Mouse (Mus musculus): ENCODE data around the gene Patl2. TPM values are rescaled to one million over a fixed set of nuclear protein-coding genes. Genes with fewer than 3 reads are reported as not detected.
"Not testable (repeated sequence)": the region's sequence is repeated elsewhere in the genome, so short reads cannot be mapped to it uniquely, and the experiment has no call there.

Gene Patl2
- polyA plus RNA-seq, 2 experiments, result 0.04 TPM; not detected in 1

GRCm38 (mm10) chr2:122221798-122222197, 35.8 kb upstream of the Patl2 start:
- Histone ChIP-seq H3K9ac (replicated peaks) (no peak overlapping the region), H3K4me1 (replicated peaks; ENCODE audit: control insufficient read depth in 2 of 2, insufficient read depth in 2 of 2, low read length in 1 of 2) (peaks cover 28 to 32% of the 10 kb centered on the region in 2 experiments), H3K27ac (no peak overlapping the region), H3K27me3 (ENCODE audit: control insufficient read depth, insufficient read depth, low read length) (no peaks in the 10 kb centered on the region), H3K4me3 (ENCODE audit: insufficient read depth in 1 of 2, low read depth in 2 of 2, low read length in 2 of 2) (no peak overlapping the region), H3K9me3 (ENCODE audit: control insufficient read depth, low read length) (no peaks in the 10 kb centered on the region), H3K4me2 (ENCODE audit: low read depth) (no peak overlapping the region), H3K36me3 (replicated peaks; ENCODE audit: control insufficient read depth, insufficient read depth, low read depth) (no peaks in the 10 kb centered on the region)
- DNase-seq (ENCODE audit: low read depth in 3 of 3, low spot score in 3 of 3) (no peak), ATAC-seq (ENCODE audit: insufficient read depth) (peak; percentile 48; the same call in 1 of the 2 replicates)
- WGBS (ENCODE audit: insufficient replicate concordance), result 42% methylated on average over 5 of the region's 5 CpGs
- no peak for TF ChIP-seq EP300 (IDR thresholded peaks at IDR 0.05; ENCODE audit: low read depth)
- TF ChIP-seq CTCF (IDR thresholded peaks at IDR 0.05; ENCODE audit: low read depth), result no peak

- peaks cover 31 to 35% of the 10 kb centered on the region in 2 experiments for H3K4me1 ChIP-seq (replicated peaks; ENCODE audit: control insufficient read depth in 2 of 2, insufficient read depth in 2 of 2, low read length in 1 of 2)
- no peaks in the 10 kb centered on the region for H3K9me3 ChIP-seq (ENCODE audit: control insufficient read depth, low read length)
- no peaks in the 10 kb centered on the region for H3K27me3 ChIP-seq (ENCODE audit: control insufficient read depth, insufficient read depth, low read length)
- H3K9ac ChIP-seq (replicated peaks), result no peak overlapping the region
- H3K36me3 ChIP-seq (replicated peaks; ENCODE audit: control insufficient read depth, insufficient read depth, low read depth), result no peaks in the 10 kb centered on the region
- H3K27ac ChIP-seq, result no peak overlapping the region
- H3K4me3 ChIP-seq (ENCODE audit: insufficient read depth in 1 of 2, low read depth in 2 of 2, low read length in 2 of 2), result no peak overlapping the region
- DNase-seq (ENCODE audit: low read depth in 3 of 3, low spot score in 3 of 3) (no peak), ATAC-seq (ENCODE audit: insufficient read depth) (no peak)
- H3K4me2 ChIP-seq (ENCODE audit: low read depth), result no peak overlapping the region
- TF ChIP-seq CTCF (IDR thresholded peaks at IDR 0.05; ENCODE audit: low read depth) (no peak), EP300 (IDR thresholded peaks at IDR 0.05; ENCODE audit: low read depth) (no peak)
- 12% methylated on average over 4 of the region's 4 CpGs for WGBS (ENCODE audit: insufficient replicate concordance)
Measured at GRCm38 (mm10) chr2:122221378-122221777, 35.4 kb upstream of the Patl2 start.

GRCm38 (mm10) chr2:122218234-122218633, 32.2 kb upstream of the Patl2 start:
- Histone ChIP-seq H3K9ac (replicated peaks) (no peak overlapping the region), H3K9me3 (ENCODE audit: control insufficient read depth, low read length) (no peaks in the 10 kb centered on the region), H3K36me3 (replicated peaks; ENCODE audit: control insufficient read depth, insufficient read depth, low read depth) (no peaks in the 10 kb centered on the region), H3K4me1 (replicated peaks; ENCODE audit: control insufficient read depth in 2 of 2, insufficient read depth in 2 of 2, low read length in 1 of 2) (peaks cover 28% of the 10 kb centered on the region in 2 experiments), H3K27me3 (ENCODE audit: control insufficient read depth, insufficient read depth, low read length) (no peaks in the 10 kb centered on the region), H3K27ac (no peak overlapping the region), H3K4me3 (ENCODE audit: insufficient read depth in 1 of 2, low read depth in 2 of 2, low read length in 2 of 2) (no peak overlapping the region), H3K4me2 (ENCODE audit: low read depth) (no peak overlapping the region)
- 48% methylated on average over 2 of the region's 2 CpGs for WGBS (ENCODE audit: insufficient replicate concordance)
- no peak for TF ChIP-seq EP300 (IDR thresholded peaks at IDR 0.05; ENCODE audit: low read depth)
- TF ChIP-seq CTCF (IDR thresholded peaks at IDR 0.05; ENCODE audit: low read depth), result no peak
- no peak for DNase-seq (ENCODE audit: low read depth in 3 of 3, low spot score in 3 of 3)
- ATAC-seq (ENCODE audit: insufficient read depth), result no peak

GRCm38 (mm10) chr2:122217075-122217474, 31.1 kb upstream of the Patl2 start:
- peak; percentile 89 for ATAC-seq (ENCODE audit: insufficient read depth)
- WGBS (ENCODE audit: insufficient replicate concordance), result 29% methylated on average over 4 of the region's 4 CpGs
- H3K9ac ChIP-seq (replicated peaks); H3K36me3 ChIP-seq (replicated peaks; ENCODE audit: control insufficient read depth, insufficient read depth, low read depth); H3K9me3 ChIP-seq (ENCODE audit: control insufficient read depth, low read length); H3K27me3 ChIP-seq (ENCODE audit: control insufficient read depth, insufficient read depth, low read length); H3K4me2 ChIP-seq (ENCODE audit: low read depth); H3K27ac ChIP-seq; H3K4me3 ChIP-seq (ENCODE audit: insufficient read depth in 1 of 2, low read depth in 2 of 2, low read length in 2 of 2); DNase-seq (ENCODE audit: low read depth in 3 of 3, low spot score in 3 of 3): not testable (repeated sequence)
- peaks cover 20 to 22% of the 10 kb centered on the region in 2 experiments for H3K4me1 ChIP-seq (replicated peaks; ENCODE audit: control insufficient read depth in 2 of 2, insufficient read depth in 2 of 2, low read length in 1 of 2)
- peak; percentile 86 for TF ChIP-seq EP300 (IDR thresholded peaks at IDR 0.05; ENCODE audit: low read depth)

- Histone ChIP-seq H3K36me3 (replicated peaks; ENCODE audit: control insufficient read depth, insufficient read depth, low read depth) (no peaks in the 10 kb centered on the region), H3K9ac (replicated peaks) (no peak overlapping the region), H3K9me3 (ENCODE audit: control insufficient read depth, low read length) (no peaks in the 10 kb centered on the region), H3K4me3 (ENCODE audit: insufficient read depth in 1 of 2, low read depth in 2 of 2, low read length in 2 of 2) (no peak overlapping the region), H3K4me2 (ENCODE audit: low read depth) (no peak overlapping the region), H3K4me1 (replicated peaks; ENCODE audit: control insufficient read depth in 2 of 2, insufficient read depth in 2 of 2, low read length in 1 of 2) (peaks cover 0 to 6% of the 10 kb centered on the region in 2 experiments; a peak in 2 of 4 replicates), H3K27ac (no peak overlapping the region), H3K27me3 (ENCODE audit: control insufficient read depth, insufficient read depth, low read length) (no peaks in the 10 kb centered on the region)
- no peak for DNase-seq (ENCODE audit: low read depth in 3 of 3, low spot score in 3 of 3)
- no peak for ATAC-seq (ENCODE audit: insufficient read depth)
- WGBS (ENCODE audit: insufficient replicate concordance), result 79% methylated on average over 3 of the region's 3 CpGs
- TF ChIP-seq EP300 (IDR thresholded peaks at IDR 0.05; ENCODE audit: low read depth) (no peak), CTCF (IDR thresholded peaks at IDR 0.05; ENCODE audit: low read depth) (no peak)
Measured at GRCm38 (mm10) chr2:122210534-122211228, 24.7 kb upstream of the Patl2 start.
